Mouse (Mus musculus) CH12.LX (cell line): Measurements from ENCODE around the gene Mpp4. TPM values are rescaled to one million over a fixed set of nuclear protein-coding genes. Genes with fewer than 3 reads are reported as not detected.

ENCODE experiments used
- DNase-seq: peaks from one replicate; pipeline ENCODE4 v3.0.0-alpha.2; 2013; ENCODE audit errors: extremely low read depth
- H3K27ac ChIP-seq: 2 replicates; pipeline ENCODE4 v1.5.1; 2012; ENCODE audit warnings: low read depth, mild to moderate bottlenecking, control low read depth, moderate library complexity; ENCODE audit not compliant: insufficient read depth
- H3K27me3 ChIP-seq: replicated peaks from 2 replicates; pipeline ENCODE3; 2012; ENCODE audit warnings: inconsistent platforms
- H3K36me3 ChIP-seq, 2 experiments: replicated peaks in 1 of 2; 2 replicates each; pipeline versions ENCODE3 to v1.6.1; 2012; ENCODE audit warnings: inconsistent platforms in 1 of 2, low read length in 1 of 2, mild to moderate bottlenecking in 1 of 2, mixed read lengths in 1 of 2, moderate library complexity in 1 of 2; ENCODE audit not compliant: control insufficient read depth in 1 of 2, insufficient read depth in 1 of 2
- H3K4me1 ChIP-seq, 2 experiments: 2 replicates each; pipeline ENCODE4 v1.6.1; 2012; ENCODE audit warnings: inconsistent platforms in 1 of 2, moderate library complexity in 1 of 2; ENCODE audit not compliant: insufficient read depth in 2 of 2, control insufficient read depth in 1 of 2
- H3K4me2 ChIP-seq: 2 replicates; pipeline ENCODE4 v1.6.1; 2012; ENCODE audit warnings: low read depth, mild to moderate bottlenecking, control low read depth; ENCODE audit not compliant: poor library complexity, insufficient read depth, severe bottlenecking
- H3K4me3 ChIP-seq, 3 experiments: fragments of 150-350 bp in 1 of 3; sonication (generic) in 1 of 3; replicated peaks in 1 of 3; 2 replicates each; pipeline versions ENCODE3 to v1.5.1; 2011 to 2012; ENCODE audit warnings: low read depth in 2 of 3, low read length in 2 of 3, mild to moderate bottlenecking in 2 of 3, moderate library complexity in 2 of 3, control low read depth in 1 of 3, improper control_type of control experiment in 1 of 3, inconsistent platforms in 1 of 3, mixed read lengths in 1 of 3; ENCODE audit not compliant: poor library complexity in 1 of 3
- H3K79me2 ChIP-seq: replicated peaks from 2 replicates; pipeline ENCODE4 v1.6.1; 2012; ENCODE audit warnings: mild to moderate bottlenecking, moderate library complexity; ENCODE audit not compliant: control insufficient read depth, poor library complexity, insufficient read depth, severe bottlenecking; ENCODE audit errors: extremely low read depth
- H3K9ac ChIP-seq: 2 replicates; pipeline ENCODE4 v1.6.1; 2012; ENCODE audit warnings: low read depth, mild to moderate bottlenecking, control low read depth, moderate library complexity; ENCODE audit not compliant: insufficient read depth
- H3K9me3 ChIP-seq: replicated peaks from 2 replicates; pipeline ENCODE3; 2012; ENCODE audit warnings: low read length, inconsistent platforms, mixed read lengths
- CHD1 ChIP-seq: IDR thresholded peaks from 2 replicates; pipeline ENCODE4 v1.6.1; 2012; ENCODE audit warnings: low read depth, low read length, improper control_type of control experiment, inconsistent platforms
- CTCF ChIP-seq, 2 experiments: IDR thresholded peaks in 1 of 2; conservative IDR thresholded peaks in 1 of 2; 2 replicates each; pipeline ENCODE4 v1.5.1; 2011 to 2012; ENCODE audit warnings: low read depth in 2 of 2, low read length in 2 of 2, improper control_type of control experiment in 1 of 2, inconsistent platforms in 1 of 2, mild to moderate bottlenecking in 1 of 2, moderate library complexity in 1 of 2
- ELF1 ChIP-seq: IDR thresholded peaks from 2 replicates; pipeline ENCODE4 v1.6.1; 2014; ENCODE audit warnings: low read depth, mild to moderate bottlenecking, inconsistent platforms, low read length, improper control_type of control experiment
- GABPA ChIP-seq: IDR thresholded peaks from 2 replicates; pipeline ENCODE4 v1.6.1; 2012; ENCODE audit warnings: low read depth, low read length, improper control_type of control experiment, inconsistent platforms; ENCODE audit not compliant: insufficient replicate concordance
- IRF4 ChIP-seq: IDR thresholded peaks from 2 replicates; pipeline ENCODE4 v1.6.1; 2014; ENCODE audit warnings: low read depth, mild to moderate bottlenecking, inconsistent platforms, low read length, improper control_type of control experiment
- JUN ChIP-seq: IDR thresholded peaks from 2 replicates; pipeline ENCODE4 v1.6.1; 2011; ENCODE audit warnings: low read depth, mild to moderate bottlenecking, low read length, improper control_type of control experiment, moderate library complexity; ENCODE audit not compliant: insufficient read depth
- MAFK ChIP-seq: IDR thresholded peaks from 2 replicates; pipeline ENCODE4 v1.6.1; 2011; ENCODE audit warnings: low read length, improper control_type of control experiment; ENCODE audit not compliant: insufficient replicate concordance
- MAX ChIP-seq: IDR thresholded peaks from 2 replicates; pipeline ENCODE4 v1.6.1; 2011; ENCODE audit warnings: low read length, improper control_type of control experiment
- MEF2A ChIP-seq: IDR thresholded peaks from 2 replicates; pipeline ENCODE4 v1.6.1; 2014; ENCODE audit warnings: low read depth, mild to moderate bottlenecking, inconsistent platforms, low read length, improper control_type of control experiment, borderline replicate concordance
- MYC ChIP-seq: IDR thresholded peaks from 2 replicates; pipeline ENCODE4 v1.6.1; 2011; ENCODE audit warnings: low read depth, mild to moderate bottlenecking, improper control_type of control experiment, low read length
- NRF1 ChIP-seq: IDR thresholded peaks from 2 replicates; pipeline ENCODE4 v1.6.1; 2014; ENCODE audit warnings: low read depth, mild to moderate bottlenecking, inconsistent platforms, low read length, improper control_type of control experiment, moderate library complexity
- PAX5 ChIP-seq: IDR thresholded peaks from 2 replicates; pipeline ENCODE4 v1.6.1; 2012; ENCODE audit warnings: low read length, inconsistent platforms, mixed read lengths
- POLR2A ChIP-seq: IDR thresholded peaks from 2 replicates; pipeline ENCODE4 v1.6.1; 2011; ENCODE audit warnings: low read depth, mild to moderate bottlenecking, improper control_type of control experiment, low read length
- POLR2AphosphoS2 ChIP-seq: IDR thresholded peaks from 2 replicates; pipeline ENCODE4 v1.6.1; 2011; ENCODE audit warnings: low read depth, low read length, improper control_type of control experiment
- RCOR1 ChIP-seq: conservative IDR thresholded peaks from 2 replicates; pipeline ENCODE4 v1.6.1; 2012; ENCODE audit warnings: low read depth, mild to moderate bottlenecking, inconsistent platforms, low read length, improper control_type of control experiment
- SIN3A ChIP-seq: IDR thresholded peaks from 2 replicates; pipeline ENCODE4 v1.6.1; 2012; ENCODE audit warnings: low read length, improper control_type of control experiment, inconsistent platforms
- SMC3 ChIP-seq: IDR thresholded peaks from 2 replicates; pipeline ENCODE4 v1.6.1; 2011; ENCODE audit warnings: low read depth, low read length, improper control_type of control experiment
- TBP ChIP-seq: conservative IDR thresholded peaks from 2 replicates; pipeline ENCODE4 v1.6.1; 2011; ENCODE audit warnings: low read depth, low read length, improper control_type of control experiment
- USF1 ChIP-seq: IDR thresholded peaks from 2 replicates; pipeline ENCODE4 v1.6.1; 2014; ENCODE audit warnings: low read depth, mild to moderate bottlenecking, inconsistent platforms, low read length, improper control_type of control experiment
- USF2 ChIP-seq: conservative IDR thresholded peaks from 2 replicates; pipeline ENCODE4 v1.6.1; 2011; ENCODE audit warnings: low read depth, low read length, improper control_type of control experiment
- ZKSCAN1 ChIP-seq: IDR thresholded peaks from 2 replicates; pipeline ENCODE4 v1.6.1; 2012; ENCODE audit warnings: low read depth, inconsistent platforms, low read length, improper control_type of control experiment, borderline replicate concordance
- dilution Hi-C: fragments of 300-500 bp; cut with MboI; formaldehyde crosslinking; loops from 2 replicates; pipeline ENCODE4 v1.14.3; 2020; ENCODE audit warnings: low sequenced_read_pairs; ENCODE audit not compliant: extremely low pct_unique_long_range_greater_than_20kb, extremely low pct_ligation_motif_present
- in situ Hi-C: fragments of 300-500 bp; cut with MboI; formaldehyde crosslinking; loops from 3 replicates; pipeline ENCODE4 v1.14.3; 2019; ENCODE audit warnings: low sequenced_read_pairs, low pct_ligation_motif_present, low pct_unique_long_range_greater_than_20kb, mixed read lengths
- polyA plus RNA-seq: library from polyadenylated mRNA; unstranded; fragments of >175 nt; gene quantifications from 2 replicates; pipeline ENCODE4 v1.2.1, GENCODE M21; 2012; ENCODE audit warnings: low read depth; ENCODE audit not compliant: insufficient read length
- total RNA-seq, 2 experiments: library from RNA; depleted of rRNA; stranded (reverse); fragments of 300-350 nt in 1 of 2; fragments of >200 nt in 1 of 2; gene quantifications; 2 replicates each; pipeline ENCODE4 v1.2.3; 2012 to 2014

Gene Mpp4
- total and polyA plus RNA-seq, 3 experiments, result 0.79 to 2.8 (median 1.1) TPM

DNA sequence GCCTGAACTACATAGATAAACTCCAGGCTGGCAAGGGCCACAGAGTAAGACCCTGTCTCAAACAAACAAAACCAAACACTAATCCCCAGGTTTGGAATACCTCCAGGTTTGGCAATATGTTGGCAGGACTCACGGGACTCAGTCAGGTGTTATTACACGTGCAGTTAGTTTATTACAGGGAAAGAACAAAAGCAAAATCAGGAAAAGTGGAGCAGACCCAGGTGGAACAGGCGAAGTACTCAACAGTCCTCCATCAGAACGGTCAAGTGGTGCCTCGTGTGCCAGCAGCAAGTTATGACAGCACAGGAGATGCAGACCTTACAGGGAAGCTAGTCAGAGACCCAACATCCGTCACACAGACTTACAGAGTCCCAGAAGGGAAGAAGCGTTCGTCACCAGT is 52.7 kb downstream of the Mpp4 start:
- Histone ChIP-seq H3K27ac (no peak overlapping the region), H3K4me3 (no peak overlapping the region), H3K9ac (no peak overlapping the region), H3K79me2 (no peaks in the 10 kb centered on the region), H3K4me2 (no peak overlapping the region), H3K4me1 (no peaks in the 10 kb centered on the region), H3K27me3 (no peaks in the 10 kb centered on the region), H3K36me3 (peaks cover 0 to 16% of the 10 kb centered on the region in 2 experiments), H3K9me3 (no peaks in the 10 kb centered on the region)
- in situ Hi-C loops, result no loop called here
- DNase-seq, result no peak
- dilution Hi-C loops, result no loop called here
- TF ChIP-seq CHD1 (no peak), USF1 (no peak), GABPA (no peak), ELF1 (no peak), POLR2A (no peak), USF2 (no peak), SIN3A (no peak), JUN (no peak), SMC3 (no peak), TBP (no peak), MYC (no peak), MAFK (no peak), RCOR1 (no peak)

DNA sequence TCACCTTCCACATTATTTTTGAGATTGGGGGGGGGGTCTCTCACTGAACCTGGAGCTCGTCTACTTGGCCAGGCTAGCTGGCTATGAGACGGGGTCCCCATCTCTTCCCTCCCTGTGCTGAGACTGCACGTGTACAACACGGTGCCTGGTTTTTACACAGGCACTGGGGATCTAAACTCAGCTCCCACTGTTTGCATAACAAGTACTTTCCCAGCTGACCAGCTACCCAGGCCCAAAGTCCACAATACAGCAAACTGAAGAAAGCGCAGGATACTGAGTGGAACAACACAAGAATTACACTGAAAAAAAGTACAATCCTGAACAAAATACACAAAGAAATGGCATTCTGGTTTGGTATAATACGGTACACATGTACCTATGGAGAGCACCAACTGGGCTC is 61.1 kb downstream of the Mpp4 start:
- Histone ChIP-seq H3K4me2 (no peak overlapping the region), H3K36me3 (peaks cover 0 to 8% of the 10 kb centered on the region in 2 experiments), H3K4me3 (no peak overlapping the region), H3K27me3 (no peaks in the 10 kb centered on the region), H3K9me3 (no peaks in the 10 kb centered on the region), H3K27ac (no peak overlapping the region)
- dilution Hi-C loops, result no loop called here
- in situ Hi-C loops, result no loop called here
- TF ChIP-seq POLR2AphosphoS2, result no peak
- TF ChIP-seq, all 38 proteins: peak for 0
- H3K79me2 ChIP-seq, result no peaks in the 10 kb centered on the region
- H3K9ac ChIP-seq, result no peak overlapping the region
- peaks cover 0 to 5% of the 10 kb centered on the region in 2 experiments; a peak in 1 of 4 replicates for H3K4me1 ChIP-seq
- DNase-seq, result no peak

DNA sequence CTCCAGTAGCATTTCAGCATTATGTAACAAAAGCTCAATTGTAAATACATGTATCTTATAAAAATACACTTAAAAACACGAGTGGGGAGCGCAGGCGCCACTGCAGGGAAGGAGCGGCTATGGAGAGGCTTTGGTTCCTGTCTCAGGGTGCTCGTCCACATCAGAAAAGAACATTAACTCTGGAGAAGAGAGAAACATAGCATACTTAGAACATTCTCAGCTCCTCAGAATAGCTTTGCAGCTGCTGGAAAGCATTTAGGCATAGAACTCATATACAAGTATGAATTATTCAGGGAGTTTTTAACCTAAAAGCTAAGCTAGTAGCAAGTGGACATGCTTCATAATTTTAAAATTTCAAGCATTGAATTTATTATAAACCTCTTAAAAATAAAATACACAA is 62.2 kb downstream of the Mpp4 start:
- dilution Hi-C loops (no loop called here), in situ Hi-C loops (no loop called here)
- TF ChIP-seq MAX (no peak), PAX5 (no peak), NRF1 (no peak), ZKSCAN1 (no peak), RCOR1 (no peak), MEF2A (no peak), MAFK (no peak), TBP (no peak), IRF4 (no peak), CHD1 (no peak), CTCF (conservative IDR thresholded peaks at IDR 0.05 in 1 of 2, IDR thresholded peaks at IDR 0.05 in 1 of 2; ENCODE audit: low read depth in 2 of 2, low read length in 2 of 2) (no peak)
- no peak overlapping the region for H3K9ac ChIP-seq
- no peak overlapping the region for H3K4me3 ChIP-seq
- no peak for DNase-seq
- H3K79me2 ChIP-seq, result no peaks in the 10 kb centered on the region
- H3K4me2 ChIP-seq, result no peak overlapping the region
- H3K27ac ChIP-seq, result no peak overlapping the region
- H3K27me3 ChIP-seq, result no peaks in the 10 kb centered on the region
- H3K4me1 ChIP-seq, result peaks cover 0 to 5% of the 10 kb centered on the region in 2 experiments; a peak in 1 of 4 replicates
- peaks cover 0 to 8% of the 10 kb centered on the region in 2 experiments for H3K36me3 ChIP-seq
- H3K9me3 ChIP-seq, result no peaks in the 10 kb centered on the region
